Mouse (Mus musculus) liver, embryonic 16.5 days (tissue): ENCODE results near the gene Prkci. TPM values are rescaled to one million over a fixed set of nuclear protein-coding genes. Genes with fewer than 3 reads are reported as not detected.
A peak's percentile ranks its signal among the peaks of the same experiment; 100 is the strongest.

ENCODE experiments used
- ATAC-seq: fragments of 200-750 bp; cut with Nextera tagmentation; 2 replicates; pipeline ENCODE4 v1.8.0; 2017; ENCODE audit warnings: low read depth, mild to moderate bottlenecking, moderate number of reproducible peaks, moderate library complexity
- H3K27ac ChIP-seq: fragments of 300-500 bp; sonication (generic); 2 replicates; pipeline ENCODE4 v1.5.1; 2014; ENCODE audit warnings: mild to moderate bottlenecking, low read length
- H3K27me3 ChIP-seq: fragments of 300-500 bp; sonication (generic); 2 replicates; pipeline ENCODE4 v1.6.1; 2014; ENCODE audit warnings: low read depth, low read length, mixed read lengths; ENCODE audit not compliant: control insufficient read depth, insufficient read depth
- H3K36me3 ChIP-seq: fragments of 300-500 bp; sonication (generic); 2 replicates; pipeline ENCODE4 v1.6.1; 2014; ENCODE audit warnings: mild to moderate bottlenecking; ENCODE audit not compliant: control insufficient read depth, insufficient read depth
- H3K4me1 ChIP-seq: fragments of 300-500 bp; sonication (generic); 2 replicates; pipeline ENCODE4 v1.6.1; 2014; ENCODE audit warnings: low read depth, low read length, mixed read lengths; ENCODE audit not compliant: control insufficient read depth
- H3K4me2 ChIP-seq: fragments of 300-500 bp; sonication (generic); 2 replicates; pipeline ENCODE4 v1.6.1; 2014; ENCODE audit warnings: low read depth, low read length, mixed read lengths
- H3K4me3 ChIP-seq: fragments of 300-500 bp; sonication (generic); 2 replicates; pipeline ENCODE4 v1.5.1; 2014; ENCODE audit warnings: low read depth, mild to moderate bottlenecking, low read length
- H3K9ac ChIP-seq: fragments of 300-500 bp; sonication (generic); 2 replicates; pipeline ENCODE4 v1.6.1; 2014; ENCODE audit warnings: low read depth, low read length
- H3K9me3 ChIP-seq: fragments of 300-500 bp; sonication (generic); replicated peaks from 2 replicates; pipeline ENCODE4 v1.6.1; 2016; ENCODE audit warnings: low read length; ENCODE audit not compliant: control insufficient read depth
- WGBS: fragments of 180-500 bp; shearing (Covaris S2); extraction: QIAGEN DNeasy Blood & Tissue Kit; methylation state at CpG from one replicate; pipeline ENCODE4 v1.1.7; 2014; ENCODE audit not compliant: insufficient replicate concordance; 5-methylcytosine and 5-hydroxymethylcytosine counted together
- polyA plus RNA-seq: library from polyadenylated mRNA; unstranded; fragments of >200 nt; fragmentation: Nextera tagmentation; extraction: Ambion mirVana; gene quantifications from 2 replicates; pipeline ENCODE4 v1.2.1, GENCODE M21; 2015

Gene Prkci
- polyA plus RNA-seq, 1 experiment from 2014 or later: 5.4 TPM

DNA sequence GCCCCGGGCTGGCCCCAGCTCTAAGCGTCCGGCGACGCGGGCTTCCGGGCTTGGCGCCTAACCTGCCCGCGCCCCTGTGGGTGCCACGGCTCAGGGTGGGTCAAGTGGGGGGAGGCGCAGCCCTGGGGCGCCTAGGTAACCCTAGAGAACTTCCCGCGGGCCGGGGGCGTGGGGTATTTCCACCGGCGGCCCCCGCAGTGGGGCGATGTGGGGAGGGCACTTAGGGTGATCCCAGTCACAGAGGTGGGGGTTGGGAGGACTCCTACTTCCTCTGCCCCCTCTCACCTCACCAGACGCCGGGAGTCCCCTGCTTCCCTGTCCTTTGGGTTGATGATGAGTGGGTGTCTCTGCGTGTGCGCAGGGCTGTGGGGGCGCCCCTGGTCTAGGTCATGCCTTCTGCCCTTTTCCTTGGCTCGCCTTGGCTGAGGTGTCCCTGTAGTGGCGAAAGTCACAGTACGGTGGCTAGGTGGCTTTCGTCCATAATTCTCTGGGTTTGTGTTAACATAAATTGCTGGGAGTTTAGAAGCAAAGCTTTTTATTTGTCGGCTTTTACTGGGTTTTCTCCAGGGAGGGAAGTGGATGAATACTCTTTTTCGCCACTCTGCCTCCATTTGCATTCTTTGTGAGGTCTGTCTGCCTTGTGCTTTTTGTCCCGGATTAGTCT, 100.1 kb downstream of the Prkci start:
- peak overlapping the region; percentile 84 for H3K4me3 ChIP-seq
- peak overlapping the region; percentile 97 for H3K27ac ChIP-seq
- peak overlapping the region; percentile 89 for H3K9ac ChIP-seq
- H3K9me3 ChIP-seq: no peaks in the 10 kb centered on the region
- H3K4me1 ChIP-seq: peaks cover 25% of the 10 kb centered on the region
- peaks cover 5% of the 10 kb centered on the region; the same call in 1 of the 2 replicates for H3K27me3 ChIP-seq
- no peaks in the 10 kb centered on the region; the same call in 1 of the 2 replicates for H3K36me3 ChIP-seq
- WGBS: 2% methylated on average over 33 of the region's 33 CpGs
- H3K4me2 ChIP-seq: peak overlapping the region; percentile 96
- no peak for ATAC-seq

DNA sequence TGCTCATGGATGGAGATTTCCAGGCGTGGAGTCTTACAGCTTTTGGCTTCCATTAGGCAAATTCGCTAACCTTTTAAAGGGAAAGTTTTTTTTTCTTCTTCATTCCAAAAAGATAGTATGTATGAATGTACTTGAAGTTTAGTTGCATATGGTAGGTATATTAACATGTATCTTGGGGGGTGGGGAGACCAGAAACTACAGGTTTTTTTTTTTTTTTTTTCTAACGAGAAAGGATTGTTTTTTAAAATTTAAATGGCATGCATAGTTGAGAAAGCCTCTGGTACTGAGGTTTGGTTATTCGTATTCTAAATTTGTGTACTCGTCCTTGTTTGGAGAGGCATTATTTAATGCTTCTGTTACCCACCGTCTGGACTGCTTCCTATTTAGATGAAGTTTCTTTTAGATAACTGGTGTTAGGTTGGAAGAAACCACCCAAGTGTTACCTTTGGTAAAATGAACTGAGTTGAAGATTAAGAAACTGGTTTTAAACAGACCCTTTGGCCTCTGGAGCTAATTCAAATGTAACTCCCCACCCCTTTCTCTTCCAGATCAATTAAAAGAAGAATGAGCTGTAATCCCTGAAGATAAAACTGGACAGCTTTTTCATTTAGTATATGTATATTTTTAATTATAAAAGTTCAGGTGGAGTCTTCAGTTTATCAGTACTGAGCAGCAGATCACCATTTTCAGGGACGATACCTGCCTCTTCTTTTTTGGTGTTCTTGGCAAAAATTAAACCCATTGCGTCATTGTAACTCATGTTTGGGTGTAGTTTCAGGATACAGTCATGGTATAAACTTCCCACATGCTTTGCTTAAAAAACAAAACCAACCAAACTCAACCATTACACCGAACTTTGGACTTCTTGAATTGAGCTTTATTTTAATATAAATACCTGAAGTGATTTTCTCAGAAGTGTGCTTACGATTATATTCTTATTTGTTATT, 100.9 kb downstream of the Prkci start:
- Histone ChIP-seq H3K27ac (peak overlapping the region; percentile 97), H3K4me2 (peak overlapping the region; percentile 96), H3K4me1 (peaks cover 17% of the 10 kb centered on the region), H3K4me3 (peak overlapping the region; percentile 84), H3K27me3 (peaks cover 5% of the 10 kb centered on the region; the same call in 1 of the 2 replicates), H3K9me3 (no peaks in the 10 kb centered on the region), H3K36me3 (no peaks in the 10 kb centered on the region; the same call in 1 of the 2 replicates), H3K9ac (peak overlapping the region; percentile 89)
- WGBS: 45% methylated on average over 10 of the region's 10 CpGs
- ATAC-seq: no peak

DNA sequence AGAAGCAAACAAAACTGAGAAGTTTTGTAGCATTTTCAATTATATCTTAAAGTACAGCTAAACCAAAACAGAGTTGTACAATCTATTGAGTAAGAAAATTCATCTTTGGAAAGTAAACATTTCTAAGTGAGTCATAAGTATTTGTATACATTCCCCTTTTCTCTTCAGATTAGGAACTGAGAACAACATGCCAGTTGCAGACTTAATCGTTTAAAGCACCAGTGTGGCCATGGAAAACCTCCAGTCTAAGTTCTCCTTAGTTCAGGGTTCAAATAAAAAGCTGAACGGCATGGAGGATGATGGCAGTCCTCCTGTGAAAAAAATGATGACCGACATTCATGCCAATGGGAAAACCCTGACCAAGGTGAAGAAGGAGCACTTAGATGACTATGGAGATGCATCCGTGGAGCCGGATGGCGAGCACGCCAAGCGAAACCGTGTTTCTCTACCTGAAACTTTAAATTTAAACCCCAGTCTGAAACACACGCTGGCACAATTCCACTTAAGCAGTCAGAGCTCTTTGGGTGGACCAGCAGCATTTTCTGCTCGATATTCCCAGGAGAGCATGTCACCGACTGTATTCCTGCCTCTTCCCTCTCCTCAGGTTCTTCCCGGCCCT, 101.7 kb downstream of the Prkci start:
- WGBS: 80% methylated on average over 13 of the region's 13 CpGs
- Histone ChIP-seq H3K4me2 (no peak overlapping the region), H3K9ac (no peak overlapping the region), H3K27me3 (peaks cover 5% of the 10 kb centered on the region; the same call in 1 of the 2 replicates), H3K27ac (no peak overlapping the region), H3K36me3 (no peaks in the 10 kb centered on the region; the same call in 1 of the 2 replicates), H3K4me3 (no peak overlapping the region), H3K4me1 (peaks cover 12% of the 10 kb centered on the region), H3K9me3 (no peaks in the 10 kb centered on the region)
- no peak for ATAC-seq

DNA sequence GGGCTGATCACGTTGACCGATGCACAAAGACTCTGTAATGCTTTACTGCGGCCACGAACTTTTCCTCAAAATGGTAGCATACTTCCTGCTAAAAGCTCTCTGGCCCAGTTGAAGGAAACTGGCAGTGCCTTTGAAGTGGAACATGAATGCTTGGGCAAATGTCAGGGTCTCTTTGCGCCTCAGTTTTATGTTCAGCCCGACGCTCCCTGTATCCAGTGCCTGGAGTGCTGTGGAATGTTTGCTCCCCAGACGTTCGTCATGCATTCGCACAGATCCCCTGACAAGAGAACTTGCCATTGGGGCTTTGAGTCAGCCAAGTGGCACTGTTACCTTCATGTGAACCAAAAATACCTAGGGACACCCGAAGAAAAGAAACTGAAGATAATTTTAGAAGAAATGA, 102.4 kb downstream of the Prkci start:
- ATAC-seq: no peak
- peaks cover 12% of the 10 kb centered on the region for H3K4me1 ChIP-seq
- no peak overlapping the region for H3K9ac ChIP-seq
- H3K27ac ChIP-seq: no peak overlapping the region
- H3K9me3 ChIP-seq: no peaks in the 10 kb centered on the region
- H3K36me3 ChIP-seq: no peaks in the 10 kb centered on the region; the same call in 1 of the 2 replicates
- 75% methylated on average over 11 of the region's 11 CpGs for WGBS
- H3K27me3 ChIP-seq: peaks cover 5% of the 10 kb centered on the region; the same call in 1 of the 2 replicates
- no peak overlapping the region for H3K4me2 ChIP-seq
- H3K4me3 ChIP-seq: no peak overlapping the region

DNA sequence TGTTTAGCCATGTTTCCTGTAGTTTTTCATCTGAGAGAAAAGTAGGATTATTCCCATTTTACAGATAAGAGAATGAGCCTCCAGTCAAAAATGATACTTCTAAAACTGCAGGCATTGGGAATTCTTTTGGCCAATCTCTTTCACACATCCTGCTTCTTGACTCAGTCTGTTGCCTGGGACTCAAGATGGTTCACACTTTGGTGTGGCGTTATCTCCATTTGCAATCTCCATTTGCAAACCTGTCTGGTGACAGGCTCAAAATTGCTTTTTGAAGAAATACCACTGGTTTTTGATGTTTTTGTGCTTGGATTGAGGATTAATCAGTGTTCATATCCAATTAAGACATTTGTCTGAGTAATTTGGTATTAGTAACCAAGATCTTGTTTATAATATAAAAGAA, 103.0 kb downstream of the Prkci start:
- WGBS: 78% methylated on average over 1 of the region's 1 CpGs
- Histone ChIP-seq H3K27me3 (peaks cover 5% of the 10 kb centered on the region; the same call in 1 of the 2 replicates), H3K27ac (no peak overlapping the region), H3K9me3 (no peaks in the 10 kb centered on the region), H3K4me1 (peaks cover 8% of the 10 kb centered on the region), H3K4me3 (no peak overlapping the region), H3K4me2 (no peak overlapping the region), H3K36me3 (no peaks in the 10 kb centered on the region; the same call in 1 of the 2 replicates), H3K9ac (no peak overlapping the region)
- ATAC-seq: no peak

DNA sequence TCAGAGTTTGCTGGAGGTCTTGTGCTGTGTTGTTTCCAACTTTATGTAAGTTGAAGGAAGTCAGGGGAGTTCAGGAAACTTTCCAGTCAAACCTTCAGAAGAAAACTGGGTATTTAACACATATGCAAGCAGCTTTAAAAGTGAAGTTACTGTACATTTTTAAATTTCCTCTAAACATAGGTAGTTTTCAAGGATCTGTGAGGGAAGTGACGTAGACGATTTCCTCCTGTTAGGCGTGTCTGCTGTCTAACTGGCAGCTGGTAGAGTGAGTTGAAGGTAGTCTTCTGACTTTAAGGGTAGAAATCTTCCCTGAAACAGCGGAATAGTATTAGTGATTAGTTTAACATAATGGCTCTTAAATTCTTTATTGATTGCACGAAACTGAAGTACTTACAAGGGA, 104.5 kb downstream of the Prkci start:
- Histone ChIP-seq H3K27me3 (peaks cover 5% of the 10 kb centered on the region; the same call in 1 of the 2 replicates), H3K4me1 (peaks cover 8% of the 10 kb centered on the region), H3K4me2 (no peak overlapping the region), H3K27ac (no peak overlapping the region), H3K9me3 (no peaks in the 10 kb centered on the region), H3K9ac (no peak overlapping the region), H3K36me3 (no peaks in the 10 kb centered on the region; the same call in 1 of the 2 replicates), H3K4me3 (no peak overlapping the region)
- 56% methylated on average over 5 of the region's 5 CpGs for WGBS
- no peak for ATAC-seq

DNA sequence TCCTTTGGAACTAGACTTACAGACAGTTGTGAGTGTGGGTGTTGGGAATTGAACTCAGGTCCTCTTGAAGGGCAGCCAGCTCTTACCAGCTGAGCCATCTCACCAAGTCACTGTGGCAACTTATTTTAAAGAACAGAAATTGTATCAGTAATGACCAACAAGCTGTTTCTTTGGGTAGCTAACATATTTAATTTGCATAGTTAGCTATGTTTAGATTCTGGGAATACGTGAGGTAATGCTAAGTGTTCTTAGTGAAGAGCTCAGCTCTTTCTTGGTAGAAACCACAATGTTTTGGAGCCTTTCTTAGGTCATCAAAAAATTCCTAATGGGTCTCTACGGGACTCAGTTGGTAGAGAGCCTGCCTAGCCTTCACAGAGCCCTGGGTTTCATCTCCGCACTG, 105.3 kb downstream of the Prkci start:
- no peak for ATAC-seq
- no peak overlapping the region for H3K4me2 ChIP-seq
- 81% methylated on average over 3 of the region's 3 CpGs for WGBS
- no peak overlapping the region for H3K4me3 ChIP-seq
- no peaks in the 10 kb centered on the region for H3K9me3 ChIP-seq
- peaks cover 2% of the 10 kb centered on the region for H3K4me1 ChIP-seq
- H3K9ac ChIP-seq: no peak overlapping the region
- no peaks in the 10 kb centered on the region; the same call in 1 of the 2 replicates for H3K36me3 ChIP-seq
- H3K27me3 ChIP-seq: peaks cover under 1% of the 10 kb centered on the region; the same call in 1 of the 2 replicates
- H3K27ac ChIP-seq: no peak overlapping the region
